Comparison of ENCODE assay signal across 23 mouse cellular contexts in the genomic region with DNA sequence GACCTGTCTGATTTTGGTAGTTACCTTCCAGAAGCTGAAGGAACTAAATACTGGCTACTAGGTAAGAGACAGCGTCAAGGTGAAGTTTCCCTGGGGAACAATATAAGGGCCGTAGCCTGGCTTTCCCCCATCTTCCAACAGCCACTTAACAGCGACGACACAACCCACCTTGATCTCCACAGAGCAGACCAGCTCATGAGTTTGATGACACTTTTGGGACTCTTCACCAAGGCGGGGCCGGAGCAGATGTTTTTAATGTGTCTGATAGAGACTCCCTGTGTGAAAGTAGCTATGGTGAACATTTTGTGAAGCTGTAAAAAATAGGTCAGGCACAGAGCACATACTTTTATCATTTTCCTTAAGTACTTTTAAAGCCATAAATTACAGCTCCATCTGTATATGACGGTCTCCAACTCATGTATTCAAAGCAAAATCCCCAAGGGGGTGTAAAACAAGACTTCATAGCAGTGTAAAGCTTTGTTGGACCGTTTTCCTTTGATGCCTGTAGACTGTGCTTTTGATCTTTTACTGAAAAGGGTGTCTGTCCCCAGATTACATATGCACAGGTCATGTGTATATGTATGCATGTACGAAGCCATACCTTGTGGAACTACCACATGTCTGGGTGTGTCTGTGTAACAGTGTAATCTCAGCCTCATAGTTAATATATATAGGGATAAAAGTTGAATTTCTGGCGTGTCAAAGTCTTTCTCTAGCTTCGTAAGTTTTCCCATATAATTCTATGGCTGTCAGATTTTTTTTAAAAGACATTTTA. TPM values are rescaled to one million over a fixed set of nuclear protein-coding genes. Genes with fewer than 3 reads are reported as not detected.
DNase-seq lines count a peak whose midpoint lies in the region; ATAC-seq and TF ChIP-seq lines count a peak whose summit lies in the region.
"Had no signal": no experiment of that assay in that cellular context is flagged by ENCODE, and none has a peak within 500 bp of the region (broad histone marks: within the 10 kb centered on the region; RNA-seq: fewer than 3 reads in every experiment).

No protein-coding gene starts in this region.

- H3K9ac ChIP-seq in heart, embryonic 13.5 days: peak overlapping the region; percentile 33; the same call in 1 of the 2 replicates
- H3K9ac ChIP-seq in stomach, embryonic 16.5 days (ENCODE audit: low read length): no peak overlapping the region
- H3K9ac ChIP-seq in stomach, postnatal 0 days (ENCODE audit: low read length): no peak overlapping the region
- H3K9ac ChIP-seq in limb, embryonic 15.5 days: no peak overlapping the region
- no peak overlapping the region for H3K9ac ChIP-seq in forebrain, embryonic 14.5 days (ENCODE audit: low read length)
- H3K9ac ChIP-seq: forebrain, embryonic 12.5 days; hindbrain, embryonic 14.5 days; liver, embryonic 12.5 days; midbrain, embryonic 12.5 days had no signal

- no peak for DNase-seq in heart, embryonic 10.5 days (ENCODE audit: low spot score)
- no peak for DNase-seq in stomach, postnatal 0 days (ENCODE audit: low spot score)
- DNase-seq in T-cell, adult 2 months (ENCODE audit: low spot score): peak; percentile 7
- no peak for DNase-seq in forebrain, embryonic 14.5 days (ENCODE audit: low spot score)
- DNase-seq: adrenal gland, postnatal 14 days; B cell, adult 2 months; cerebellum, adult 9-10 months; gastrocnemius, postnatal 10 days; heart, postnatal 4 days; kidney, adult 18-20 months; lung, adult 18-20 months; lung, postnatal 10 days; thymus, postnatal 25 days had no signal

- no peaks in the 10 kb centered on the region for H3K36me3 ChIP-seq in heart, embryonic 13.5 days
- H3K36me3 ChIP-seq in heart, embryonic 10.5 days: no peaks in the 10 kb centered on the region
- no peaks in the 10 kb centered on the region for H3K36me3 ChIP-seq in stomach, embryonic 16.5 days (ENCODE audit: control insufficient read depth, insufficient read depth, low read length)
- H3K36me3 ChIP-seq in stomach, postnatal 0 days (ENCODE audit: control insufficient read depth, insufficient read depth, low read length): no peaks in the 10 kb centered on the region
- no peaks in the 10 kb centered on the region for H3K36me3 ChIP-seq in limb, embryonic 15.5 days
- no peaks in the 10 kb centered on the region for H3K36me3 ChIP-seq in forebrain, embryonic 14.5 days (ENCODE audit: control insufficient read depth, insufficient read depth, low read length)
- H3K36me3 ChIP-seq: forebrain, embryonic 12.5 days; liver, embryonic 12.5 days; midbrain, embryonic 12.5 days had no signal

- H3K4me1 ChIP-seq in heart, embryonic 13.5 days: peaks cover 58% of the 10 kb centered on the region
- peaks cover 40% of the 10 kb centered on the region for H3K4me1 ChIP-seq in heart, embryonic 10.5 days
- H3K4me1 ChIP-seq in stomach, embryonic 16.5 days (ENCODE audit: control insufficient read depth, insufficient read depth, low read length): no peaks in the 10 kb centered on the region; the same call in 1 of the 2 replicates
- H3K4me1 ChIP-seq in stomach, postnatal 0 days (replicated peaks; ENCODE audit: control insufficient read depth, insufficient read depth): no peaks in the 10 kb centered on the region
- peaks cover 41% of the 10 kb centered on the region for H3K4me1 ChIP-seq in limb, embryonic 15.5 days
- H3K4me1 ChIP-seq in forebrain, embryonic 14.5 days (ENCODE audit: control insufficient read depth, insufficient read depth, low read length): no peaks in the 10 kb centered on the region
- H3K4me1 ChIP-seq: forebrain, embryonic 12.5 days; midbrain, embryonic 12.5 days had no signal

- H3K4me3 ChIP-seq in heart, embryonic 13.5 days: no peak overlapping the region
- no peak overlapping the region for H3K4me3 ChIP-seq in heart, embryonic 10.5 days
- H3K4me3 ChIP-seq in stomach, embryonic 16.5 days (replicated peaks; ENCODE audit: low read length): no peak overlapping the region
- no peak overlapping the region for H3K4me3 ChIP-seq in stomach, postnatal 0 days (ENCODE audit: low read depth, low read length)
- H3K4me3 ChIP-seq in limb, embryonic 15.5 days: no peak overlapping the region
- H3K4me3 ChIP-seq in forebrain, embryonic 14.5 days (ENCODE audit: low read depth, low read length): no peak overlapping the region
- H3K4me3 ChIP-seq: erythroblast, embryonic 14.5 days; forebrain, embryonic 12.5 days; left cerebral cortex, adult 2 months; liver, embryonic 12.5 days; midbrain, embryonic 12.5 days had no signal

- H3K27ac ChIP-seq in heart, embryonic 13.5 days (replicated peaks): 0 out of 2 replicates have a peak overlapping the region, but pooled peaks have one; percentile 5
- no peak overlapping the region for H3K27ac ChIP-seq in heart, embryonic 10.5 days
- peak overlapping the region; percentile 8; the same call in 1 of the 2 replicates for H3K27ac ChIP-seq in stomach, embryonic 16.5 days (ENCODE audit: low read length)
- H3K27ac ChIP-seq in stomach, postnatal 0 days (replicated peaks): no peak overlapping the region
- peak overlapping the region; percentile 57 for H3K27ac ChIP-seq in limb, embryonic 15.5 days
- no peak overlapping the region for H3K27ac ChIP-seq in forebrain, embryonic 14.5 days (ENCODE audit: low read depth, low read length)
- H3K27ac ChIP-seq: forebrain, embryonic 12.5 days; hindbrain, embryonic 14.5 days; left cerebral cortex, adult 2 months; liver, embryonic 12.5 days; midbrain, embryonic 12.5 days had no signal

- no peak overlapping the region for H3K4me2 ChIP-seq in heart, embryonic 13.5 days
- H3K4me2 ChIP-seq in stomach, embryonic 16.5 days (ENCODE audit: low read depth, low read length): no peak overlapping the region
- H3K4me2 ChIP-seq in stomach, postnatal 0 days (replicated peaks; ENCODE audit: low read depth): no peak overlapping the region
- peak overlapping the region; percentile 17; the same call in 1 of the 2 replicates for H3K4me2 ChIP-seq in limb, embryonic 15.5 days
- no peak overlapping the region for H3K4me2 ChIP-seq in forebrain, embryonic 14.5 days (ENCODE audit: low read length)
- H3K4me2 ChIP-seq: forebrain, embryonic 12.5 days; hindbrain, embryonic 14.5 days; liver, embryonic 12.5 days; midbrain, embryonic 12.5 days had no signal

- WGBS in heart, embryonic 13.5 days: 72% methylated on average over 11 of the region's 11 CpGs
- 75% methylated on average over 11 of the region's 11 CpGs for WGBS in heart, embryonic 10.5 days
- WGBS in stomach, embryonic 16.5 days: 73% methylated on average over 11 of the region's 11 CpGs
- WGBS in stomach, postnatal 0 days: 66% methylated on average over 11 of the region's 11 CpGs
- WGBS in limb, embryonic 15.5 days: 17% methylated on average over 11 of the region's 11 CpGs
- WGBS in forebrain, embryonic 14.5 days: 87% methylated on average over 11 of the region's 11 CpGs

- no peaks in the 10 kb centered on the region for H3K9me3 ChIP-seq in heart, embryonic 13.5 days
- no peaks in the 10 kb centered on the region for H3K9me3 ChIP-seq in heart, embryonic 10.5 days
- H3K9me3 ChIP-seq in stomach, embryonic 16.5 days (replicated peaks; ENCODE audit: control insufficient read depth, low read length): no peaks in the 10 kb centered on the region
- no peaks in the 10 kb centered on the region for H3K9me3 ChIP-seq in stomach, postnatal 0 days (ENCODE audit: control insufficient read depth, low read length)
- no peaks in the 10 kb centered on the region for H3K9me3 ChIP-seq in limb, embryonic 15.5 days
- H3K9me3 ChIP-seq in forebrain, embryonic 14.5 days (replicated peaks; ENCODE audit: control insufficient read depth, low read length): no peaks in the 10 kb centered on the region
- H3K9me3 ChIP-seq: forebrain, embryonic 12.5 days; liver, embryonic 12.5 days; midbrain, embryonic 12.5 days had no signal

- ATAC-seq in heart, embryonic 13.5 days (ENCODE audit: extremely low read depth, insufficient number of reproducible peaks, low FRiP score, low TSS enrichment): no peak
- ATAC-seq in stomach, embryonic 16.5 days (ENCODE audit: insufficient read depth, low FRiP score): no peak
- ATAC-seq in stomach, postnatal 0 days (ENCODE audit: low FRiP score, low TSS enrichment): no peak
- peak; percentile 38; the same call in 1 of the 2 replicates for ATAC-seq in limb, embryonic 15.5 days (ENCODE audit: insufficient number of reproducible peaks, low FRiP score, low TSS enrichment, low read depth)
- ATAC-seq in forebrain, embryonic 14.5 days: no peak
- ATAC-seq: inflammation-experienced regulatory T-cells, adult 6 months; liver, embryonic 12.5 days had no signal

- no peaks in the 10 kb centered on the region for H3K27me3 ChIP-seq in heart, embryonic 13.5 days (replicated peaks)
- H3K27me3 ChIP-seq in heart, embryonic 10.5 days (ENCODE audit: insufficient read depth, poor library complexity, severe bottlenecking): no peaks in the 10 kb centered on the region
- H3K27me3 ChIP-seq in stomach, embryonic 16.5 days (ENCODE audit: control insufficient read depth, insufficient read depth, low read length): no peaks in the 10 kb centered on the region
- H3K27me3 ChIP-seq in stomach, postnatal 0 days (ENCODE audit: control insufficient read depth, insufficient read depth, low read length): no peaks in the 10 kb centered on the region
- H3K27me3 ChIP-seq in limb, embryonic 15.5 days: no peaks in the 10 kb centered on the region
- H3K27me3 ChIP-seq in forebrain, embryonic 14.5 days (replicated peaks; ENCODE audit: control insufficient read depth, insufficient read depth, low read length): no peaks in the 10 kb centered on the region
- H3K27me3 ChIP-seq: forebrain, embryonic 12.5 days; liver, embryonic 12.5 days; midbrain, embryonic 12.5 days had no signal

- no peak for TF ChIP-seq EP300 in stomach, postnatal 0 days (optimal IDR thresholded peaks at IDR 0.05)

- no peak for TF ChIP-seq CTCF in stomach, postnatal 0 days (IDR thresholded peaks at IDR 0.05; ENCODE audit: low read depth)

RNA-seq across cellular contexts. Expression of a gene that starts 24.4 kb away (rescaled TPM):
- 21.7 and 21.8 TPM in 2 replicates for polyA plus RNA-seq in heart, embryonic 13.5 days (2015; fragmentation: Nextera tagmentation; extraction: Ambion mirVana)
- 20.1 and 20.4 TPM in 2 replicates for polyA plus RNA-seq in heart, embryonic 10.5 days (2016; fragmentation: Nextera tagmentation; extraction: Ambion mirVana)
- 35.9 and 39.7 TPM in 2 replicates for polyA plus RNA-seq in stomach, embryonic 16.5 days (2015; fragmentation: Nextera tagmentation; extraction: Ambion mirVana)
- 17.1 and 17.2 TPM in 2 replicates for polyA plus RNA-seq in stomach, postnatal 0 days (2015; fragmentation: Nextera tagmentation; extraction: Ambion mirVana)
- 70.7 and 71.1 TPM in 2 replicates for polyA plus RNA-seq in limb, embryonic 15.5 days (2015; fragmentation: Nextera tagmentation; extraction: Ambion mirVana)
- 8.5 and 11.8 TPM in 2 replicates for polyA plus RNA-seq in forebrain, embryonic 14.5 days (2014; fragmentation: Nextera tagmentation; extraction: Ambion mirVana)

Comparison
In these comparisons a context has a peak if more than half of its experiments do, and no peak if none do; other contexts are left out.
1. H3K27ac ChIP-seq: peak in heart, embryonic 13.5 days (single experiment), stomach, embryonic 16.5 days (single experiment) and limb, embryonic 15.5 days (single experiment); none in heart, embryonic 10.5 days (single experiment), stomach, postnatal 0 days (single experiment) and forebrain, embryonic 14.5 days (single experiment).